Mouse (Mus musculus) thymus, adult 2 months (tissue): ENCODE measurements around the gene Ephb3. TPM values are rescaled to one million over a fixed set of nuclear protein-coding genes. Genes with fewer than 3 reads are reported as not detected.

Experiments
- DNase-seq: peaks from one replicate; pipeline ENCODE4 v3.0.0; 2021
- H3K27ac ChIP-seq: fragments of 200-500 bp; 2 replicates; pipeline ENCODE4 v1.5.1; 2012; ENCODE audit warnings: low read length, control low read depth; ENCODE audit not compliant: control insufficient read depth, insufficient read depth
- H3K27me3 ChIP-seq: fragments of 200-500 bp; 2 replicates; pipeline ENCODE4 v1.6.1; 2012; ENCODE audit warnings: mild to moderate bottlenecking, low read length, moderate library complexity, mixed read lengths; ENCODE audit not compliant: control insufficient read depth, insufficient read depth
- H3K36me3 ChIP-seq: fragments of 200-500 bp; 2 replicates; pipeline ENCODE4 v1.6.1; 2012; ENCODE audit warnings: mild to moderate bottlenecking, low read length, moderate library complexity; ENCODE audit not compliant: control insufficient read depth, insufficient read depth
- H3K4me1 ChIP-seq: fragments of 200-500 bp; replicated peaks from 2 replicates; pipeline ENCODE4 v1.6.1; 2012; ENCODE audit warnings: low read length; ENCODE audit not compliant: control insufficient read depth, insufficient read depth
- H3K4me3 ChIP-seq: fragments of 200-500 bp; 2 replicates; pipeline ENCODE4 v1.5.1; 2012; ENCODE audit warnings: mild to moderate bottlenecking, low read length, control low read depth, moderate library complexity; ENCODE audit not compliant: control insufficient read depth, insufficient read depth
- CTCF ChIP-seq: fragments of 200-500 bp; IDR thresholded peaks from 2 replicates; pipeline ENCODE4 v1.5.1; 2012; ENCODE audit warnings: mild to moderate bottlenecking, control low read depth, low read length, moderate library complexity, borderline replicate concordance; ENCODE audit not compliant: control insufficient read depth, poor library complexity, insufficient read depth; ENCODE audit errors: extremely low read depth
- POLR2A ChIP-seq: fragments of 200-500 bp; IDR thresholded peaks from 2 replicates; pipeline ENCODE4 v1.6.1; 2012; ENCODE audit warnings: mild to moderate bottlenecking, low read length, control low read depth, moderate library complexity; ENCODE audit not compliant: control insufficient read depth, poor library complexity, insufficient read depth; ENCODE audit errors: extremely low read depth
- WGBS: fragments of 180-500 bp; shearing (Covaris S2); methylation state at CpG from one replicate; pipeline ENCODE4 v1.1.7; 2018; 5-methylcytosine and 5-hydroxymethylcytosine counted together
- polyA plus RNA-seq: library from polyadenylated mRNA; depleted of rRNA; stranded (reverse); fragments of >200 nt; gene quantifications from 2 replicates; pipeline ENCODE4 v1.2.3, GENCODE M21; 2012

Ephb3 gene
- polyA plus RNA-seq, 1 experiment = 3.8 TPM

GRCm38 (mm10) chr16:21199426-21199825, 5.1 kb upstream of the Ephb3 start:
- no peak overlapping the region for H3K27ac ChIP-seq
- DNase-seq = no peak
- no peaks in the 10 kb centered on the region; the same call in 1 of the 2 replicates for H3K4me1 ChIP-seq
- H3K4me3 ChIP-seq = no peak overlapping the region
- 88% methylated on average over 8 of the region's 8 CpGs for WGBS
- H3K36me3 ChIP-seq = no peaks in the 10 kb centered on the region
- peaks cover 3% of the 10 kb centered on the region; the same call in 1 of the 2 replicates for H3K27me3 ChIP-seq
- TF ChIP-seq CTCF = no peak
- TF ChIP-seq POLR2A = no peak

- no peak for DNase-seq
- Histone ChIP-seq H3K4me1 (no peaks in the 10 kb centered on the region; the same call in 1 of the 2 replicates), H3K4me3 (no peak overlapping the region), H3K27me3 (peaks cover 8% of the 10 kb centered on the region; the same call in 1 of the 2 replicates), H3K36me3 (no peaks in the 10 kb centered on the region), H3K27ac (no peak overlapping the region)
- WGBS = 86% methylated on average over 4 of the region's 4 CpGs
- TF ChIP-seq CTCF = no peak
- TF ChIP-seq POLR2A = no peak
Observed at GRCm38 (mm10) chr16:21202731-21203130, 1.8 kb upstream of the Ephb3 start.

GRCm38 (mm10) chr16:21205093-21205886, 735 bp downstream of the Ephb3 start:
- TF ChIP-seq POLR2A = no peak
- TF ChIP-seq CTCF = no peak
- Histone ChIP-seq H3K36me3 (no peaks in the 10 kb centered on the region), H3K4me1 (no peaks in the 10 kb centered on the region; the same call in 1 of the 2 replicates), H3K4me3 (peak overlapping the region; percentile 23), H3K27me3 (peaks cover 8% of the 10 kb centered on the region; the same call in 1 of the 2 replicates), H3K27ac (no peak overlapping the region)
- no peak for DNase-seq
- WGBS = 15% methylated on average over 60 of the region's 60 CpGs

GRCm38 (mm10) chr16:21208001-21208565, 3.5 kb downstream of the Ephb3 start:
- Histone ChIP-seq H3K27me3 (peaks cover 8% of the 10 kb centered on the region; the same call in 1 of the 2 replicates), H3K4me3 (no peak overlapping the region), H3K27ac (no peak overlapping the region), H3K4me1 (no peaks in the 10 kb centered on the region; the same call in 1 of the 2 replicates), H3K36me3 (no peaks in the 10 kb centered on the region)
- no peak for DNase-seq
- 97% methylated on average over 4 of the region's 4 CpGs for WGBS
- TF ChIP-seq POLR2A (no peak), CTCF (no peak)

GRCm38 (mm10) chr16:21209290-21209689, 4.7 kb downstream of the Ephb3 start:
- H3K36me3 ChIP-seq = no peaks in the 10 kb centered on the region
- H3K4me1 ChIP-seq = no peaks in the 10 kb centered on the region; the same call in 1 of the 2 replicates
- H3K27me3 ChIP-seq = peaks cover 6% of the 10 kb centered on the region; the same call in 1 of the 2 replicates
- TF ChIP-seq POLR2A = no peak
- no peak overlapping the region for H3K4me3 ChIP-seq
- H3K27ac ChIP-seq = no peak overlapping the region
- no peak for DNase-seq
- WGBS = 90% methylated on average over 3 of the region's 3 CpGs

GRCm38 (mm10) chr16:21210204-21210603, 5.6 kb downstream of the Ephb3 start:
- WGBS = 78% methylated on average over 5 of the region's 5 CpGs
- H3K36me3 ChIP-seq = no peaks in the 10 kb centered on the region
- no peaks in the 10 kb centered on the region; the same call in 1 of the 2 replicates for H3K27me3 ChIP-seq
- no peak overlapping the region for H3K27ac ChIP-seq
- no peak for DNase-seq
- no peak overlapping the region for H3K4me3 ChIP-seq
- TF ChIP-seq POLR2A = no peak
- no peak for TF ChIP-seq CTCF
- no peaks in the 10 kb centered on the region for H3K4me1 ChIP-seq
